Mouse (Mus musculus): ENCODE results near the gene Rnaseh1. TPM values are rescaled to one million over a fixed set of nuclear protein-coding genes. Genes with fewer than 3 reads are reported as not detected.

The Rnaseh1 gene
- polyA plus RNA-seq, 1 experiment from 2014 or later: 28.8 TPM

DNA sequence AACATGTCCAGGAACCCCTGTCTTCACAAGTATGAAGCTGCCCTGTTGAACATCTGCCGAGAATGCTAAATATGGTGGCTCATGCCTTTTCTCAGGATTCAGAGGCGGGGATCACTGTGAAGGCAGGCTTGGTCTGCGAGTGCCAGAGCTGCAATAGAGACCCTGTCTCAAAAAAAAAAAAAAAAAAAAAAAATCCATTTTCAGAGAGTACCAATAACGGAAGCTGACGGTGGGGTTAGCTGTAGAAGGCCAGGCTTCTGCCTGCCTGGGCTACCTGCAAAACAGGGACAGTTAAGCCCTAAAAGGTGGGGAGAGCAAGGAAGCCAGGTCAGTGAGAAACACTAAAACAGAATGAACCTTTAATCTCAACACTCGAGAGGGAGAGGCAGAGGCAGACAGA is 12.9 kb upstream of the Rnaseh1 start:
- ATAC-seq (ENCODE audit: low FRiP score) (no peak), DNase-seq (ENCODE audit: low spot score, missing footprints) (no peak)
- WGBS: 84% methylated on average over 6 of the region's 6 CpGs
- H3K36me3 ChIP-seq (ENCODE audit: control insufficient read depth, insufficient read depth, low read length): peaks cover 13% of the 10 kb centered on the region
- H3K9me3 ChIP-seq (ENCODE audit: control insufficient read depth, low read length): no peaks in the 10 kb centered on the region
- H3K4me2 ChIP-seq: peak overlapping the region; percentile 80
- H3K4me1 ChIP-seq (ENCODE audit: control insufficient read depth, insufficient read depth, low read length): peaks cover 8% of the 10 kb centered on the region
- H3K9ac ChIP-seq (ENCODE audit: low read length): no peak overlapping the region
- peak overlapping the region; percentile 88; the same call in 1 of the 2 replicates for H3K4me3 ChIP-seq (ENCODE audit: low read depth, low read length)
- H3K27ac ChIP-seq (ENCODE audit: low read depth, low read length): no peak overlapping the region
- no peaks in the 10 kb centered on the region for H3K27me3 ChIP-seq (ENCODE audit: control insufficient read depth, insufficient read depth, low read length)

GRCm38 (mm10) chr12:28638778-28639177 is 10.6 kb upstream of the Rnaseh1 start:
- no peak for ATAC-seq (ENCODE audit: low FRiP score)
- no peak for DNase-seq (ENCODE audit: low spot score, missing footprints)
- peaks cover 8% of the 10 kb centered on the region for H3K4me1 ChIP-seq (ENCODE audit: control insufficient read depth, insufficient read depth, low read length)
- no peak overlapping the region for H3K4me2 ChIP-seq
- H3K27me3 ChIP-seq (ENCODE audit: control insufficient read depth, insufficient read depth, low read length): no peaks in the 10 kb centered on the region
- H3K4me3 ChIP-seq (ENCODE audit: low read depth, low read length): no peak overlapping the region
- WGBS: 76% methylated on average over 2 of the region's 2 CpGs
- no peak overlapping the region for H3K9ac ChIP-seq (ENCODE audit: low read length)
- no peak overlapping the region for H3K27ac ChIP-seq (ENCODE audit: low read depth, low read length)
- H3K9me3 ChIP-seq (ENCODE audit: control insufficient read depth, low read length): no peaks in the 10 kb centered on the region
- peaks cover 5% of the 10 kb centered on the region for H3K36me3 ChIP-seq (ENCODE audit: control insufficient read depth, insufficient read depth, low read length)

DNA sequence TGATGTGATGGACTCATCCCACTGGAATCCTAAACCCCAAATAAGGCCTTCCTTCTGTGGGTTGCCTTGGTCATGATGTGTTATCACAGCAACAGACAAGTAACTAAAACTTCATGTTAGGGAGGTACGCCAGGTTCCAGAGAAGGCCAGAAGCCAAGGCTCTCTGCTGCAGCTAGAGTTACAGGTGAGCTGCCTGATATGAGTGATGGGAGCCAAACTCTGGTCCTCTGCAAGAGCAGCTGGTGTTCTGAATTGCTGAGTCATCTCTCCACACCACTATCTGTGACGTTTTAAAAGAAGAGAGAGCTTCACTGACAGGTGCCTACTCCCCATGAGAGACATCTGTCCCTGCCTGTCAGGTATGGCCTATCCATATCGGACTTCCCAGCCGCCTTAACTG is 13.2 kb downstream of the Rnaseh1 start:
- no peak overlapping the region for H3K4me3 ChIP-seq (ENCODE audit: low read depth, low read length)
- H3K27ac ChIP-seq (ENCODE audit: low read depth, low read length): no peak overlapping the region
- no peak overlapping the region for H3K4me2 ChIP-seq
- H3K9ac ChIP-seq (ENCODE audit: low read length): no peak overlapping the region
- WGBS: 82% methylated on average over 4 of the region's 4 CpGs
- H3K9me3 ChIP-seq (ENCODE audit: control insufficient read depth, low read length): no peaks in the 10 kb centered on the region
- H3K36me3 ChIP-seq (ENCODE audit: control insufficient read depth, insufficient read depth, low read length): peaks cover 9% of the 10 kb centered on the region; the same call in 1 of the 2 replicates
- no peak for ATAC-seq (ENCODE audit: low FRiP score)
- H3K4me1 ChIP-seq (ENCODE audit: control insufficient read depth, insufficient read depth, low read length): no peaks in the 10 kb centered on the region
- H3K27me3 ChIP-seq (ENCODE audit: control insufficient read depth, insufficient read depth, low read length): no peaks in the 10 kb centered on the region
- DNase-seq (ENCODE audit: low spot score, missing footprints): no peak

DNA sequence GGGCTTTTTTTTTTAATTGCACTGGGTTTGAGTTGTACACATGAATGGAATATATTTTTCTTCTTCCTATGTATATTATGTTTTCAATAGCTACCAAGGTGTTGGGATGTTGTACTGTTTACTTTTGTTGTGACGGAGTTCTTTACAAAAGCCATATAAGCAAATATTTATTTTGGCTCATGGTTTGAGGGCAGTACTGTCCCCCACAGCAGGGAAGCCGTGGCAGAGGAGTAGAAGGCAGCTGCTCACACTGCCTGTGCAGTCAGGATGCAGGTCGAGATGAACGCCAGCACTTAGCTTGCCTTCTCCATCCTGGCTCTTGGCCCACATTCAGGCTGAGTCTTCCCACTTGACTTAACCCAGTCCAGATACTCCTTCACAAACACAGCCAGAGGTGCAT is 17.3 kb downstream of the Rnaseh1 start:
- H3K4me3 ChIP-seq (ENCODE audit: low read depth, low read length): no peak overlapping the region
- H3K36me3 ChIP-seq (ENCODE audit: control insufficient read depth, insufficient read depth, low read length): no peaks in the 10 kb centered on the region
- H3K4me1 ChIP-seq (ENCODE audit: control insufficient read depth, insufficient read depth, low read length): no peaks in the 10 kb centered on the region
- DNase-seq (ENCODE audit: low spot score, missing footprints) (no peak), ATAC-seq (ENCODE audit: low FRiP score) (no peak)
- H3K27ac ChIP-seq (ENCODE audit: low read depth, low read length): no peak overlapping the region
- 75% methylated on average over 4 of the region's 4 CpGs for WGBS
- H3K9ac ChIP-seq (ENCODE audit: low read length): no peak overlapping the region
- no peak overlapping the region for H3K4me2 ChIP-seq
- H3K27me3 ChIP-seq (ENCODE audit: control insufficient read depth, insufficient read depth, low read length): no peaks in the 10 kb centered on the region
- no peaks in the 10 kb centered on the region for H3K9me3 ChIP-seq (ENCODE audit: control insufficient read depth, low read length)

GRCm38 (mm10) chr12:28667287-28667686 is 17.9 kb downstream of the Rnaseh1 start:
- Histone ChIP-seq H3K27ac (ENCODE audit: low read depth, low read length) (no peak overlapping the region), H3K4me2 (no peak overlapping the region), H3K4me3 (ENCODE audit: low read depth, low read length) (no peak overlapping the region), H3K36me3 (ENCODE audit: control insufficient read depth, insufficient read depth, low read length) (no peaks in the 10 kb centered on the region), H3K27me3 (ENCODE audit: control insufficient read depth, insufficient read depth, low read length) (no peaks in the 10 kb centered on the region), H3K9ac (ENCODE audit: low read length) (no peak overlapping the region; the same call in 1 of the 2 replicates), H3K9me3 (ENCODE audit: control insufficient read depth, low read length) (no peaks in the 10 kb centered on the region), H3K4me1 (ENCODE audit: control insufficient read depth, insufficient read depth, low read length) (no peaks in the 10 kb centered on the region)
- ATAC-seq (ENCODE audit: low FRiP score) (no peak), DNase-seq (ENCODE audit: low spot score, missing footprints) (no peak)
- WGBS: 57% methylated on average over 8 of the region's 8 CpGs

- H3K4me3 ChIP-seq (ENCODE audit: low read depth, low read length): no peak overlapping the region
- 84% methylated on average over 10 of the region's 10 CpGs for WGBS
- no peaks in the 10 kb centered on the region for H3K36me3 ChIP-seq (ENCODE audit: control insufficient read depth, insufficient read depth, low read length)
- no peak overlapping the region for H3K4me2 ChIP-seq
- H3K27me3 ChIP-seq (ENCODE audit: control insufficient read depth, insufficient read depth, low read length): no peaks in the 10 kb centered on the region
- H3K9me3 ChIP-seq (ENCODE audit: control insufficient read depth, low read length): no peaks in the 10 kb centered on the region
- DNase-seq (ENCODE audit: low spot score, missing footprints) (no peak), ATAC-seq (ENCODE audit: low FRiP score) (no peak)
- H3K9ac ChIP-seq (ENCODE audit: low read length): no peak overlapping the region
- H3K27ac ChIP-seq (ENCODE audit: low read depth, low read length): no peak overlapping the region
- peaks cover 6% of the 10 kb centered on the region; the same call in 1 of the 2 replicates for H3K4me1 ChIP-seq (ENCODE audit: control insufficient read depth, insufficient read depth, low read length)
Observed at GRCm38 (mm10) chr12:28674038-28674720, 24.8 kb downstream of the Rnaseh1 start.

DNA sequence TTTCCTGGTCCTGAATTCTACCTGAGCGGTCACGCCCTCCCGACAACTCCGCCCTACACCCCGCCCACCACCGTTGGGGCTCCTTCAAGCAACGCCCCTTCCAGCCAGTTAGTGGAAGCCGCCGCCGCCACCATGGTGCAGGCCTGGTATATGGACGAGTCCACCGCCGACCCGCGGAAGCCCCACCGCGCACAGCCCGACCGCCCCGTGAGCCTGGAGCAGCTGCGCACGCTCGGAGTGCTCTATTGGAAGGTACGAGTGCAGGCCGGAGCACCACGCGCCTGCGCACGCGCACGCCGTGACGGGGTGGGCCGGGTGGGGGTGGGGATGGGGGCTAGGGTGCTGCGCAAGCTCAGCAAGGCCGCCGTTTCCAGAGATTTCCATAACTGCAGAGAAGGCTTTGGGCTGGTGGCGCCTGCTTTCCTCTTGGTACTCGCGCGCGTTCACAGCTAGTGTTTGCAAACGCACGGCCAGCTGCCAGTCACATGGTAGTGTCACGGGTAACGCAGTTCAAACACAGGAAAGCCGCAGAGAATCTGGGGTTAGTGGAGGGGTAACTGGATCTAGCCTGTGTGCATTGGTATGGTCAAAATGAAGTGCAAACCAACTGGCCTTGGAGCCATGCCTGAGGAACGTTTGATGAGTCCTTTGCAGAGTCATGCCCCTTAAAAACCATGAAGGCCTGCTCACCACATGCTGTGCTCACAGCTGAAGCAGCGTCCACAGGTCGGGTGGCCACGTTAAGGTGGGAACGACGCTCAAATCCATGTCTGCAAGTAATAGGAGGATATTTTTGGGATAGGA is 25.9 kb downstream of the Rnaseh1 start, which contains the start of gene Adi1:
Gene Adi1 (plus strand): TSS at position 111 of the 804 bp plus-strand sequence.
- Histone ChIP-seq H3K4me1 (ENCODE audit: control insufficient read depth, insufficient read depth, low read length) (peaks cover 6% of the 10 kb centered on the region; the same call in 1 of the 2 replicates), H3K36me3 (ENCODE audit: control insufficient read depth, insufficient read depth, low read length) (no peaks in the 10 kb centered on the region), H3K4me3 (ENCODE audit: low read depth, low read length) (peak within 1 kb of the TSS; percentile 48), H3K4me2 (peak within 1 kb of the TSS; percentile 58), H3K27ac (ENCODE audit: low read depth, low read length) (peak within 1 kb of the TSS; percentile 76), H3K27me3 (ENCODE audit: control insufficient read depth, insufficient read depth, low read length) (no peaks in the 10 kb centered on the region), H3K9ac (ENCODE audit: low read length) (peak within 1 kb of the TSS; percentile 71), H3K9me3 (ENCODE audit: control insufficient read depth, low read length) (no peaks in the 10 kb centered on the region)
- WGBS: 4% methylated on average over 53 of the region's 53 CpGs
- peak; percentile 97 for DNase-seq (ENCODE audit: low spot score, missing footprints)
- ATAC-seq (ENCODE audit: low FRiP score): peak; percentile 96

- Histone ChIP-seq H3K27ac (ENCODE audit: low read depth, low read length) (peak overlapping the region; percentile 76), H3K4me1 (ENCODE audit: control insufficient read depth, insufficient read depth, low read length) (peaks cover 6% of the 10 kb centered on the region; the same call in 1 of the 2 replicates), H3K4me3 (ENCODE audit: low read depth, low read length) (peak overlapping the region; percentile 48), H3K36me3 (ENCODE audit: control insufficient read depth, insufficient read depth, low read length) (no peaks in the 10 kb centered on the region), H3K27me3 (ENCODE audit: control insufficient read depth, insufficient read depth, low read length) (no peaks in the 10 kb centered on the region), H3K4me2 (peak overlapping the region; percentile 58), H3K9ac (ENCODE audit: low read length) (peak overlapping the region; percentile 71), H3K9me3 (ENCODE audit: control insufficient read depth, low read length) (no peaks in the 10 kb centered on the region)
- 71% methylated on average over 5 of the region's 5 CpGs for WGBS
- no peak for DNase-seq (ENCODE audit: low spot score, missing footprints)
- no peak for ATAC-seq (ENCODE audit: low FRiP score)
Observed at GRCm38 (mm10) chr12:28675925-28676209, 26.5 kb downstream of the Rnaseh1 start.

GRCm38 (mm10) chr12:28684674-28685073 is 35.3 kb downstream of the Rnaseh1 start:
- Histone ChIP-seq H3K27ac (ENCODE audit: low read depth, low read length) (no peak overlapping the region), H3K4me3 (ENCODE audit: low read depth, low read length) (no peak overlapping the region), H3K4me2 (no peak overlapping the region), H3K27me3 (ENCODE audit: control insufficient read depth, insufficient read depth, low read length) (no peaks in the 10 kb centered on the region), H3K9ac (ENCODE audit: low read length) (no peak overlapping the region), H3K36me3 (ENCODE audit: control insufficient read depth, insufficient read depth, low read length) (no peaks in the 10 kb centered on the region), H3K4me1 (ENCODE audit: control insufficient read depth, insufficient read depth, low read length) (no peaks in the 10 kb centered on the region), H3K9me3 (ENCODE audit: control insufficient read depth, low read length) (no peaks in the 10 kb centered on the region)
- WGBS: 83% methylated on average over 1 of the region's 1 CpGs
- DNase-seq (ENCODE audit: low spot score, missing footprints) (no peak), ATAC-seq (ENCODE audit: low FRiP score) (no peak)

All from midbrain, embryonic 11.5 days (tissue).